Mouse (Mus musculus) olfactory bulb, adult 2 months (tissue): ENCODE measurements around the gene Rnf169.

Source experiments
- CTCF ChIP-seq: fragments of 200-500 bp; IDR thresholded peaks from 2 replicates; pipeline ENCODE4 v1.5.1; 2012; ENCODE audit warnings: low read depth, mild to moderate bottlenecking, low read length, moderate library complexity; ENCODE audit not compliant: insufficient read depth
- POLR2A ChIP-seq: fragments of 200-500 bp; IDR thresholded peaks from 2 replicates; pipeline ENCODE4 v1.6.1; 2012; ENCODE audit warnings: mild to moderate bottlenecking, low read depth, low read length, moderate library complexity; ENCODE audit not compliant: insufficient read depth

DNA sequence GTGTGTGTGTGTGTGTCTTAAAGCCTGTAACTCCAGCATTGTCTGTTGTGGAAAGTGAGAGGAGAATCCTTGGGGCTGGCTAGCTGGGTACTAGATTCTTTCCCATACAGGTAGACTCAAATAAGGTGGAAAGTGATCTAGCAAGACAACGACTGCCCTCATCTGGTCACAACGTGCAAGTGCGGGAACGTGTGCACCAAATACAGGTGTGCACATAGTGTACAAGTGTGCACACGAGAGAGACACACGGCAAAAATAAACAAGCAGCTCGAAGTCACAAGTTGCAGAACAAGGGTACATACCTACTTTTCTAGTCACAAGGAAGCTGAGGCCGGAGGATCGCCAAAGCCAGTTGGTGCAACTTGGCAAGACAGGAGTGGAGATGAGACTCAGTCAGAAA is 23.5 kb upstream of the Rnf169 start:
- TF ChIP-seq POLR2A = no peak
- no peak for TF ChIP-seq CTCF
